Mouse (Mus musculus) hindbrain, embryonic 16.5 days (tissue): ENCODE data around the gene Tiam1. TPM values are rescaled to one million over a fixed set of nuclear protein-coding genes. Genes with fewer than 3 reads are reported as not detected.

Experiments used
- ATAC-seq: fragments of 200-750 bp; cut with Nextera tagmentation; 2 replicates; pipeline ENCODE4 v1.8.0; 2017; ENCODE audit warnings: moderate TSS enrichment, moderate library complexity
- H3K27ac ChIP-seq: fragments of 300-500 bp; sonication (generic); 2 replicates; pipeline ENCODE4 v1.5.1; 2014; ENCODE audit warnings: low read depth, mild to moderate bottlenecking, control low read depth, low read length, moderate library complexity
- H3K27me3 ChIP-seq: fragments of 300-500 bp; sonication (generic); replicated peaks from 2 replicates; pipeline ENCODE4 v1.6.1; 2014; ENCODE audit warnings: low read length; ENCODE audit not compliant: control insufficient read depth, insufficient read depth
- H3K36me3 ChIP-seq: fragments of 300-500 bp; sonication (generic); 2 replicates; pipeline ENCODE4 v1.6.1; 2014; ENCODE audit warnings: mild to moderate bottlenecking, low read length, moderate library complexity, mixed read lengths; ENCODE audit not compliant: control insufficient read depth, insufficient read depth
- H3K4me1 ChIP-seq: fragments of 300-500 bp; sonication (generic); 2 replicates; pipeline ENCODE4 v1.6.1; 2014; ENCODE audit warnings: low read depth, low read length; ENCODE audit not compliant: control insufficient read depth, insufficient read depth
- H3K4me2 ChIP-seq: fragments of 300-500 bp; sonication (generic); 2 replicates; pipeline ENCODE4 v1.6.1; 2014; ENCODE audit warnings: mild to moderate bottlenecking, low read length, control low read depth, moderate library complexity
- H3K4me3 ChIP-seq: fragments of 300-500 bp; sonication (generic); 2 replicates; pipeline ENCODE4 v1.5.1; 2014; ENCODE audit warnings: mild to moderate bottlenecking, low read length, control low read depth, moderate library complexity
- H3K9ac ChIP-seq: fragments of 300-500 bp; sonication (generic); 2 replicates; pipeline ENCODE4 v1.6.1; 2014; ENCODE audit warnings: low read depth, mild to moderate bottlenecking, control low read depth, low read length, moderate library complexity
- H3K9me3 ChIP-seq: fragments of 300-500 bp; sonication (generic); 2 replicates; pipeline ENCODE4 v1.6.1; 2014; ENCODE audit warnings: mild to moderate bottlenecking, low read length, moderate library complexity; ENCODE audit not compliant: control insufficient read depth
- WGBS: fragments of 180-500 bp; shearing (Covaris S2); extraction: QIAGEN DNeasy Blood & Tissue Kit; methylation state at CpG from one replicate; pipeline ENCODE4 v1.1.7; 2014; 5-methylcytosine and 5-hydroxymethylcytosine counted together
- polyA plus RNA-seq: library from polyadenylated mRNA; unstranded; fragments of >200 nt; fragmentation: Nextera tagmentation; extraction: Ambion mirVana; gene quantifications from 2 replicates; pipeline ENCODE4 v1.2.1, GENCODE M21; 2015

The Tiam1 gene
- polyA plus RNA-seq, 1 experiment from 2014 or later, result 16.6 TPM

- Histone ChIP-seq H3K9me3 (no peaks in the 10 kb centered on the region), H3K4me3 (no peak overlapping the region), H3K27ac (no peak overlapping the region), H3K27me3 (no peaks in the 10 kb centered on the region), H3K36me3 (no peaks in the 10 kb centered on the region), H3K4me2 (no peak overlapping the region), H3K9ac (no peak overlapping the region), H3K4me1 (no peaks in the 10 kb centered on the region)
- no peak for ATAC-seq
- WGBS, result 76% methylated on average over 15 of the region's 15 CpGs
These were observed 38.7 kb downstream of the Tiam1 start for GRCm38 (mm10) chr16:90104714-90105459.

- no peaks in the 10 kb centered on the region for H3K9me3 ChIP-seq
- no peak overlapping the region for H3K27ac ChIP-seq
- H3K4me3 ChIP-seq, result no peak overlapping the region
- no peak overlapping the region for H3K4me2 ChIP-seq
- H3K27me3 ChIP-seq, result no peaks in the 10 kb centered on the region
- no peaks in the 10 kb centered on the region for H3K4me1 ChIP-seq
- WGBS, result 57% methylated on average over 2 of the region's 2 CpGs
- no peak overlapping the region for H3K9ac ChIP-seq
- no peak for ATAC-seq
- H3K36me3 ChIP-seq, result no peaks in the 10 kb centered on the region
These were observed 39.8 kb downstream of the Tiam1 start for GRCm38 (mm10) chr16:90103726-90104125.

GRCm38 (mm10) chr16:90102596-90102995 lies 41.0 kb downstream of the Tiam1 start:
- no peak for ATAC-seq
- H3K4me3 ChIP-seq, result no peak overlapping the region
- no peaks in the 10 kb centered on the region for H3K4me1 ChIP-seq
- H3K4me2 ChIP-seq, result no peak overlapping the region
- no peak overlapping the region for H3K9ac ChIP-seq
- 83% methylated on average over 7 of the region's 7 CpGs for WGBS
- H3K36me3 ChIP-seq, result no peaks in the 10 kb centered on the region
- no peak overlapping the region for H3K27ac ChIP-seq
- no peaks in the 10 kb centered on the region for H3K27me3 ChIP-seq
- no peaks in the 10 kb centered on the region for H3K9me3 ChIP-seq

GRCm38 (mm10) chr16:90098191-90098605 lies 45.4 kb downstream of the Tiam1 start:
- Histone ChIP-seq H3K9me3 (no peaks in the 10 kb centered on the region), H3K4me3 (no peak overlapping the region), H3K9ac (no peak overlapping the region), H3K36me3 (no peaks in the 10 kb centered on the region), H3K27me3 (no peaks in the 10 kb centered on the region), H3K4me2 (no peak overlapping the region), H3K27ac (no peak overlapping the region), H3K4me1 (no peaks in the 10 kb centered on the region)
- WGBS, result 87% methylated on average over 11 of the region's 11 CpGs
- ATAC-seq, result no peak

GRCm38 (mm10) chr16:90097769-90098168 lies 45.8 kb downstream of the Tiam1 start:
- no peak for ATAC-seq
- Histone ChIP-seq H3K4me3 (no peak overlapping the region), H3K4me1 (no peaks in the 10 kb centered on the region), H3K27ac (no peak overlapping the region), H3K36me3 (no peaks in the 10 kb centered on the region), H3K9me3 (no peaks in the 10 kb centered on the region), H3K9ac (no peak overlapping the region), H3K4me2 (no peak overlapping the region), H3K27me3 (no peaks in the 10 kb centered on the region)
- 100% methylated on average over 3 of the region's 3 CpGs for WGBS

- Histone ChIP-seq H3K27ac (no peak overlapping the region), H3K36me3 (no peaks in the 10 kb centered on the region), H3K4me2 (no peak overlapping the region), H3K9me3 (no peaks in the 10 kb centered on the region), H3K27me3 (no peaks in the 10 kb centered on the region), H3K4me3 (no peak overlapping the region), H3K4me1 (no peaks in the 10 kb centered on the region; the same call in 1 of the 2 replicates), H3K9ac (no peak overlapping the region)
- no peak for ATAC-seq
- 82% methylated on average over 5 of the region's 5 CpGs for WGBS
These were observed 47.6 kb downstream of the Tiam1 start for GRCm38 (mm10) chr16:90096011-90096410.

- no peak overlapping the region for H3K4me2 ChIP-seq
- 81% methylated on average over 9 of the region's 9 CpGs for WGBS
- H3K27ac ChIP-seq, result no peak overlapping the region
- no peak for ATAC-seq
- no peaks in the 10 kb centered on the region for H3K27me3 ChIP-seq
- no peak overlapping the region for H3K9ac ChIP-seq
- no peak overlapping the region for H3K4me3 ChIP-seq
- H3K9me3 ChIP-seq, result no peaks in the 10 kb centered on the region
- no peaks in the 10 kb centered on the region; the same call in 1 of the 2 replicates for H3K4me1 ChIP-seq
- H3K36me3 ChIP-seq, result no peaks in the 10 kb centered on the region
These were observed 50.6 kb downstream of the Tiam1 start for GRCm38 (mm10) chr16:90093015-90093414.

GRCm38 (mm10) chr16:90091906-90092305 lies 51.7 kb downstream of the Tiam1 start:
- ATAC-seq, result no peak
- 81% methylated on average over 1 of the region's 1 CpGs for WGBS
- no peaks in the 10 kb centered on the region for H3K27me3 ChIP-seq

GRCm38 (mm10) chr16:90091112-90091720 lies 52.4 kb downstream of the Tiam1 start:
- no peak overlapping the region for H3K9ac ChIP-seq
- H3K4me3 ChIP-seq, result no peak overlapping the region
- H3K9me3 ChIP-seq, result no peaks in the 10 kb centered on the region
- H3K4me2 ChIP-seq, result no peak overlapping the region
- H3K4me1 ChIP-seq, result no peaks in the 10 kb centered on the region; the same call in 1 of the 2 replicates
- H3K27me3 ChIP-seq, result no peaks in the 10 kb centered on the region
- no peak for ATAC-seq
- no peak overlapping the region for H3K27ac ChIP-seq
- H3K36me3 ChIP-seq, result no peaks in the 10 kb centered on the region
- 87% methylated on average over 11 of the region's 11 CpGs for WGBS

More at GRCm38 (mm10) chr16:90091906-90092305, 51.7 kb downstream of the Tiam1 start:
- no peaks in the 10 kb centered on the region; the same call in 1 of the 2 replicates for H3K4me1 ChIP-seq
- no peaks in the 10 kb centered on the region for H3K9me3 ChIP-seq
- H3K27ac ChIP-seq, result no peak overlapping the region
- H3K4me3 ChIP-seq, result no peak overlapping the region
- H3K4me2 ChIP-seq, result no peak overlapping the region
- no peak overlapping the region for H3K9ac ChIP-seq
- H3K36me3 ChIP-seq, result no peaks in the 10 kb centered on the region
